Mouse (Mus musculus) cortical plate, adult 2 months (tissue): Measurements from ENCODE around the gene Ntn5. TPM values are rescaled to one million over a fixed set of nuclear protein-coding genes. Genes with fewer than 3 reads are reported as not detected.

Experiments
- H3K27ac ChIP-seq: fragments of 200-500 bp; 2 replicates; pipeline ENCODE4 v1.5.1; 2012; ENCODE audit warnings: low read length, control low read depth, inconsistent platforms; ENCODE audit not compliant: insufficient read depth
- H3K4me1 ChIP-seq: fragments of 200-500 bp; 2 replicates; pipeline ENCODE4 v1.6.1; 2011; ENCODE audit warnings: low read length; ENCODE audit not compliant: control insufficient read depth, insufficient read depth
- H3K4me3 ChIP-seq: fragments of 200-500 bp; 2 replicates; pipeline ENCODE4 v1.5.1; 2011; ENCODE audit warnings: mild to moderate bottlenecking, low read length, control low read depth; ENCODE audit not compliant: insufficient read depth
- CTCF ChIP-seq: fragments of 200-500 bp; IDR thresholded peaks from 2 replicates; pipeline ENCODE4 v1.5.1; 2011; ENCODE audit warnings: mild to moderate bottlenecking, control low read depth, low read length; ENCODE audit not compliant: insufficient read depth; ENCODE audit errors: extremely low read depth
- POLR2A ChIP-seq: fragments of 200-500 bp; IDR thresholded peaks from 2 replicates; pipeline ENCODE4 v1.6.1; 2011; ENCODE audit warnings: mild to moderate bottlenecking, low read length, control low read depth; ENCODE audit not compliant: insufficient read depth; ENCODE audit errors: extremely low read depth
- polyA plus RNA-seq: library from polyadenylated mRNA; depleted of rRNA; stranded (reverse); fragments of >200 nt; gene quantifications from 2 replicates; pipeline ENCODE4 v1.2.3, GENCODE M21; 2012

The Ntn5 gene
- polyA plus RNA-seq, 1 experiment, result 20.9 TPM

GRCm38 (mm10) chr7:45704730-45705442, 21.1 kb downstream of the Ntn5 start, which contains the start of gene Dbp:
Dbp (plus strand) TSS chr7:45705088.
- Histone ChIP-seq H3K27ac (peak within 1 kb of the TSS; percentile 100), H3K4me3 (peak within 1 kb of the TSS; percentile 97), H3K4me1 (peaks cover 11% of the 10 kb centered on the region)
- TF ChIP-seq POLR2A, result peak; percentile 66
- TF ChIP-seq CTCF, result no peak

- H3K4me3 ChIP-seq, result peak overlapping the region; percentile 97
- peak overlapping the region; percentile 100 for H3K27ac ChIP-seq
- peaks cover 11% of the 10 kb centered on the region for H3K4me1 ChIP-seq
- TF ChIP-seq POLR2A, result no peak
- no peak for TF ChIP-seq CTCF
Observed at GRCm38 (mm10) chr7:45705443-45705864, 21.6 kb downstream of the Ntn5 start.

GRCm38 (mm10) chr7:45705873-45706281, 22.1 kb downstream of the Ntn5 start:
- H3K4me1 ChIP-seq, result peaks cover 11% of the 10 kb centered on the region

GRCm38 (mm10) chr7:45706721-45707241, 23.0 kb downstream of the Ntn5 start:
- H3K4me1 ChIP-seq, result peaks cover 11% of the 10 kb centered on the region
- H3K4me3 ChIP-seq, result peak overlapping the region; percentile 97
- H3K27ac ChIP-seq, result peak overlapping the region; percentile 100
- peak; percentile 46; the same call in 1 of the 2 replicates for TF ChIP-seq POLR2A
- no peak for TF ChIP-seq CTCF

More at GRCm38 (mm10) chr7:45705873-45706281, 22.1 kb downstream of the Ntn5 start:
- TF ChIP-seq POLR2A, result peak; percentile 59; the same call in 1 of the 2 replicates
- no peak for TF ChIP-seq CTCF
- Histone ChIP-seq H3K4me3 (peak overlapping the region; percentile 97), H3K27ac (peak overlapping the region; percentile 100)

GRCm38 (mm10) chr7:45707375-45707967, 23.6 kb downstream of the Ntn5 start:
- peak; percentile 69 for TF ChIP-seq POLR2A
- no peak for TF ChIP-seq CTCF
- Histone ChIP-seq H3K4me3 (peak overlapping the region; percentile 97), H3K4me1 (peaks cover 11% of the 10 kb centered on the region), H3K27ac (peak overlapping the region; percentile 95)

- TF ChIP-seq CTCF (no peak), POLR2A (peak; percentile 26; the same call in 1 of the 2 replicates)
- Histone ChIP-seq H3K4me1 (peaks cover 11% of the 10 kb centered on the region), H3K27ac (peak overlapping the region; percentile 82), H3K4me3 (peak overlapping the region; percentile 97; the same call in 1 of the 2 replicates)
Observed at GRCm38 (mm10) chr7:45708221-45708761, 24.5 kb downstream of the Ntn5 start.

- no peak overlapping the region for H3K4me3 ChIP-seq
- TF ChIP-seq CTCF, result no peak
- 0 out of 2 replicates have a peak, but pooled peaks have one; percentile 8 for TF ChIP-seq POLR2A
- peak overlapping the region; percentile 82; the same call in 1 of the 2 replicates for H3K27ac ChIP-seq
- H3K4me1 ChIP-seq, result peaks cover 11% of the 10 kb centered on the region
Observed at GRCm38 (mm10) chr7:45709036-45709435, 25.2 kb downstream of the Ntn5 start.

- no peak overlapping the region for H3K27ac ChIP-seq
- TF ChIP-seq CTCF (no peak), POLR2A (peak; percentile 59)
- H3K4me3 ChIP-seq, result no peak overlapping the region
- H3K4me1 ChIP-seq, result peaks cover 11% of the 10 kb centered on the region
Observed at GRCm38 (mm10) chr7:45709677-45710355, 26.0 kb downstream of the Ntn5 start.
